Mouse (Mus musculus) liver, postnatal 0 days (tissue): ENCODE measurements at regions not wholly inside any gene's neighbourhood (a gene's known extent, or its start where the extent isn't known, plus 50 kb on each side); places are given as distances from the start of the nearest gene placed in this dataset.

Experiments used
- ATAC-seq: fragments of 200-750 bp; cut with Nextera tagmentation; 2 replicates; pipeline ENCODE4 v1.8.0; 2017; ENCODE audit warnings: mild to moderate bottlenecking, moderate library complexity
- DNase-seq: peaks from one replicate; pipeline ENCODE4 v3.0.0-alpha.2; 2016
- H3K27ac ChIP-seq: fragments of 300-500 bp; sonication (generic); 2 replicates; pipeline ENCODE4 v1.5.1; 2014; ENCODE audit warnings: antibody characterized with exemption, moderate library complexity, mild to moderate bottlenecking, low read depth
- H3K27me3 ChIP-seq: fragments of 300-500 bp; sonication (generic); 2 replicates; pipeline ENCODE4 v1.6.1; 2014; ENCODE audit warnings: low read length, control low read depth, mixed read lengths; ENCODE audit not compliant: insufficient read depth
- H3K36me3 ChIP-seq: fragments of 300-500 bp; sonication (generic); replicated peaks from 2 replicates; pipeline ENCODE4 v1.6.1; 2014; ENCODE audit warnings: mild to moderate bottlenecking, control low read depth, low read length, moderate library complexity, mixed read lengths; ENCODE audit not compliant: insufficient read depth
- H3K4me1 ChIP-seq: fragments of 300-500 bp; sonication (generic); 2 replicates; pipeline ENCODE4 v1.6.1; 2014; ENCODE audit warnings: antibody characterized with exemption, mild to moderate bottlenecking, control low read depth; ENCODE audit not compliant: insufficient read depth
- H3K4me2 ChIP-seq: fragments of 300-500 bp; sonication (generic); 2 replicates; pipeline ENCODE4 v1.6.1; 2014; ENCODE audit warnings: low read depth, mild to moderate bottlenecking, low read length, moderate library complexity, mixed read lengths
- H3K4me3 ChIP-seq: fragments of 300-500 bp; sonication (generic); 2 replicates; pipeline ENCODE4 v1.5.1; 2014; ENCODE audit warnings: low read depth, low read length
- H3K9ac ChIP-seq: fragments of 300-500 bp; sonication (generic); replicated peaks from 2 replicates; pipeline ENCODE4 v1.6.1; 2014; ENCODE audit warnings: mild to moderate bottlenecking, moderate library complexity
- H3K9me3 ChIP-seq: fragments of 300-500 bp; sonication (generic); 2 replicates; pipeline ENCODE4 v1.6.1; 2016; ENCODE audit warnings: mild to moderate bottlenecking, control low read depth, low read length, mixed read lengths
- CTCF ChIP-seq: sonication (generic); IDR thresholded peaks from 2 replicates; pipeline ENCODE4 v1.5.1; 2016; ENCODE audit warnings: antibody characterized with exemption, low read depth
- EP300 ChIP-seq: IDR thresholded peaks from 2 replicates; pipeline ENCODE4 v1.6.1; 2016; ENCODE audit warnings: antibody characterized with exemption, low read depth, mild to moderate bottlenecking
- WGBS: fragments of 180-500 bp; shearing (Covaris S2); extraction: QIAGEN DNeasy Blood & Tissue Kit; methylation state at CpG from one replicate; pipeline ENCODE4 v1.1.7; 2014; ENCODE audit not compliant: insufficient replicate concordance; 5-methylcytosine and 5-hydroxymethylcytosine counted together

DNA sequence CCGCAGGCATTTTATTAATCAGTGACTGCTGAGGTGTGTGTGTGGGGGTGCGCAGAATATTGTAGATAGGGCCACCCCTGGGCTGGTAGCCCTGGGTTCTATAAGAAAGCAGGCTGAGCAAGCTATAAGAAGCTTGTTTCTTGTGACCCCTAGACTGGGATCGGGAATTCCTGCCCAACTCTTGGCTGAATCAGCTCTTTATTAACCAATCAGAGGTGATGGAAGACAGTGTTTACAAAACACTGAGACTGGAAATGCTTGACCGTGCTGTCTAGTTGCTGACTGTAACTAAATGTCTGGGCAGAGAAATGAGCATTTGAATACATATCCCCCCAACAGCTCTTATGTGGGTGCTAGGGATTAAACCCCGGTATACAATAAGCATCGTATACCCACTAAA, 114.8 kb upstream of the Pitx1 start:
- WGBS, result 81% methylated on average over 6 of the region's 6 CpGs
- ATAC-seq (no peak), DNase-seq (no peak)

GRCm38 (mm10) chr13:55948591-55948990, 112.6 kb upstream of the Pitx1 start:
- 74% methylated on average over 9 of the region's 9 CpGs for WGBS
- no peak for TF ChIP-seq CTCF
- no peak for TF ChIP-seq EP300
- no peaks in the 10 kb centered on the region for H3K27me3 ChIP-seq

More for the DNA sequence above, 114.8 kb upstream of the Pitx1 start:
- Histone ChIP-seq H3K9me3 (no peaks in the 10 kb centered on the region), H3K4me1 (no peaks in the 10 kb centered on the region), H3K4me2 (no peak overlapping the region), H3K9ac (no peak overlapping the region), H3K27ac (no peak overlapping the region), H3K4me3 (no peak overlapping the region), H3K27me3 (no peaks in the 10 kb centered on the region), H3K36me3 (no peaks in the 10 kb centered on the region)
- TF ChIP-seq CTCF (no peak), EP300 (no peak)

GRCm38 (mm10) chr13:55948144-55948543, 112.2 kb upstream of the Pitx1 start:
- no peak overlapping the region for H3K4me3 ChIP-seq
- no peak overlapping the region for H3K9ac ChIP-seq
- H3K9me3 ChIP-seq, result no peaks in the 10 kb centered on the region
- H3K27ac ChIP-seq, result no peak overlapping the region
- ATAC-seq (no peak), DNase-seq (no peak)
- H3K36me3 ChIP-seq, result no peaks in the 10 kb centered on the region
- H3K4me2 ChIP-seq, result no peak overlapping the region
- WGBS, result 55% methylated on average over 2 of the region's 2 CpGs
- no peaks in the 10 kb centered on the region for H3K27me3 ChIP-seq
- no peaks in the 10 kb centered on the region for H3K4me1 ChIP-seq
- no peak for TF ChIP-seq CTCF
- TF ChIP-seq EP300, result no peak

More at GRCm38 (mm10) chr13:55948591-55948990, 112.6 kb upstream of the Pitx1 start:
- Histone ChIP-seq H3K9me3 (no peaks in the 10 kb centered on the region), H3K36me3 (no peaks in the 10 kb centered on the region), H3K4me1 (no peaks in the 10 kb centered on the region), H3K9ac (no peak overlapping the region), H3K4me3 (no peak overlapping the region), H3K27ac (no peak overlapping the region), H3K4me2 (no peak overlapping the region)
- no peak for DNase-seq
- no peak for ATAC-seq

DNA sequence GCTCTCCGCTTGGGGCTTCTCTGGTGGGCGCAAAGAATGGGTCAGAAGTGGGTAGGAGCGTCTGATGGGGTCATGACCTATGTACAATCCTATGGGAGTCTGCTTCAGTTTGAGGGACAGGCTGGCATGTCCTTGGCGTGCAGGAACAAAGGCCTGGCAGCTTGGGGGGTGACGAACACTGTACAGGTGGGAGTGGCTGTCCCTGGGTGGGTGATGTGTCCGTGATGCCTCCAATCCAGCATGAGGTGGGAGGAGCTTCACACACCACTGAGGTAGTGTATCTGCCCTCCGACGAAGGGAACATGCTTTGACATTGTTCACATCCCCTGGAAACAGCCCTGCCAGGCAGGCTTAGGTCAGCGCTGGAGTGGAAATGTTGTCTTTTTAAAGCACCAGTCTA, 101.4 kb upstream of the Pitx1 start:
- WGBS, result 76% methylated on average over 9 of the region's 9 CpGs
- Histone ChIP-seq H3K4me3 (no peak overlapping the region), H3K9ac (no peak overlapping the region), H3K27me3 (no peaks in the 10 kb centered on the region), H3K4me2 (no peak overlapping the region), H3K4me1 (no peaks in the 10 kb centered on the region; the same call in none of the 2 replicates), H3K27ac (no peak overlapping the region), H3K36me3 (no peaks in the 10 kb centered on the region), H3K9me3 (peaks cover 2% of the 10 kb centered on the region; the same call in 1 of the 2 replicates)
- no peak for ATAC-seq
- DNase-seq, result no peak
- TF ChIP-seq CTCF (no peak), EP300 (no peak)

DNA sequence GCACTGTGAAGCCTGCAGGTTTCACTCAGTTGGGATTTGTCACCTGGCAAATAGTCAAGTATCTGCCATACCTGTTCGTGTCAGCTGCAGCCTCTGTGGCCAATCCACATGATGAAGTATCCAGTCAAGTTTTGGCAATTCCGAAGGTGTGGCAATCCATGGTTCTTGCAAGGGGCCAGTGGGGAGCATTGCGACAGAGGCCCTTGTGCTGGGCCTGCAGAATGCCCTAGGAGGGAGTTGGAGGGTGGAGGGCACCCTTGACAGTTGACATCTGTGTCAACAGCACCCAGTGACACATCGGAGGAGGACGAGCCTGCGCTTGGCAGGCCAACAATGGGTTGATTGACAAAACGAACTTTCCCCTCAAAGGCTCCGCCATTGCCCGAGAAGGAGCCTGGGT, 101.0 kb upstream of the Pitx1 start:
- 66% methylated on average over 9 of the region's 9 CpGs for WGBS
- no peak overlapping the region for H3K27ac ChIP-seq
- no peak for ATAC-seq

DNA sequence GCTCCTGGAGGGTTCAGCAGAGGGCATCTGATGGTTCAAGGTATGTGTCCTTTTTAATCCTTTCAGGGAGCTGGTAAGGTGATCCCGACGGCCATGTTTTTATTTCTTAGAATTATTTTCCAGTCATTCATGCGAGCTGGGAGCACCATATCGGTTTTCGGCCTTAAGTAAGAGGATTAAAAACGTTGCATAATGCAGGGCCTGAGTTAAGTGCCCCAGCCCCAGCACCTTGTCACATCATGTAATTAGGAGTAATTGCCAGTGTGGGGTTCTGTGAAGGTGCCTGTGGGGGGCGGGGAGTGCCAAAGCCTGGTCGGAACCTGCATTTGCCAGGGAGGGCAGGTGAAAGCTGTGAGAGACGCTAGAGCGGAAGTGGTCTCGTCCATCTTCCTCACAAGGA, 94.6 kb upstream of the Pitx1 start:
- Histone ChIP-seq H3K27ac (no peak overlapping the region), H3K4me3 (no peak overlapping the region), H3K9me3 (no peaks in the 10 kb centered on the region), H3K36me3 (no peaks in the 10 kb centered on the region), H3K27me3 (no peaks in the 10 kb centered on the region), H3K4me1 (no peaks in the 10 kb centered on the region; the same call in 1 of the 2 replicates), H3K9ac (no peak overlapping the region), H3K4me2 (no peak overlapping the region)
- TF ChIP-seq CTCF, result no peak
- no peak for TF ChIP-seq EP300
- DNase-seq (no peak), ATAC-seq (no peak)
- WGBS, result 79% methylated on average over 11 of the region's 11 CpGs

More for the DNA sequence above, 101.0 kb upstream of the Pitx1 start:
- Histone ChIP-seq H3K9ac (no peak overlapping the region), H3K4me1 (no peaks in the 10 kb centered on the region; the same call in none of the 2 replicates), H3K27me3 (no peaks in the 10 kb centered on the region), H3K9me3 (peaks cover 2% of the 10 kb centered on the region; the same call in 1 of the 2 replicates), H3K4me2 (no peak overlapping the region), H3K36me3 (no peaks in the 10 kb centered on the region), H3K4me3 (no peak overlapping the region)
- TF ChIP-seq EP300 (no peak), CTCF (no peak)
- DNase-seq, result peak; percentile 41

GRCm38 (mm10) chr13:55929814-55930213, 93.8 kb upstream of the Pitx1 start:
- no peak overlapping the region for H3K27ac ChIP-seq
- DNase-seq (no peak), ATAC-seq (no peak)
- H3K4me2 ChIP-seq, result no peak overlapping the region
- H3K4me1 ChIP-seq, result no peaks in the 10 kb centered on the region
- no peaks in the 10 kb centered on the region for H3K9me3 ChIP-seq
- WGBS, result 81% methylated on average over 6 of the region's 6 CpGs
- H3K9ac ChIP-seq, result no peak overlapping the region
- TF ChIP-seq CTCF (no peak), EP300 (no peak)
- H3K4me3 ChIP-seq, result no peak overlapping the region
- H3K27me3 ChIP-seq, result no peaks in the 10 kb centered on the region
- H3K36me3 ChIP-seq, result no peaks in the 10 kb centered on the region
